Mouse (Mus musculus) CH12.LX (cell line): ENCODE results near the gene Prkcq. TPM values are rescaled to one million over a fixed set of nuclear protein-coding genes. Genes with fewer than 3 reads are reported as not detected.

Source experiments
- DNase-seq: peaks from one replicate; pipeline ENCODE4 v3.0.0-alpha.2; 2013; ENCODE audit errors: extremely low read depth
- H3K27ac ChIP-seq: 2 replicates; pipeline ENCODE4 v1.5.1; 2012; ENCODE audit warnings: low read depth, mild to moderate bottlenecking, control low read depth, moderate library complexity; ENCODE audit not compliant: insufficient read depth
- H3K27me3 ChIP-seq: replicated peaks from 2 replicates; pipeline ENCODE3; 2012; ENCODE audit warnings: inconsistent platforms
- H3K36me3 ChIP-seq, 2 experiments: replicated peaks in 1 of 2; 2 replicates each; pipeline versions ENCODE3 to v1.6.1; 2012; ENCODE audit warnings: inconsistent platforms in 1 of 2, low read length in 1 of 2, mild to moderate bottlenecking in 1 of 2, mixed read lengths in 1 of 2, moderate library complexity in 1 of 2; ENCODE audit not compliant: control insufficient read depth in 1 of 2, insufficient read depth in 1 of 2
- H3K4me1 ChIP-seq, 2 experiments: 2 replicates each; pipeline ENCODE4 v1.6.1; 2012; ENCODE audit warnings: inconsistent platforms in 1 of 2, moderate library complexity in 1 of 2; ENCODE audit not compliant: insufficient read depth in 2 of 2, control insufficient read depth in 1 of 2
- H3K4me2 ChIP-seq: 2 replicates; pipeline ENCODE4 v1.6.1; 2012; ENCODE audit warnings: low read depth, mild to moderate bottlenecking, control low read depth; ENCODE audit not compliant: poor library complexity, insufficient read depth, severe bottlenecking
- H3K4me3 ChIP-seq, 3 experiments: fragments of 150-350 bp in 1 of 3; sonication (generic) in 1 of 3; replicated peaks in 1 of 3; 2 replicates each; pipeline versions ENCODE3 to v1.5.1; 2011 to 2012; ENCODE audit warnings: low read depth in 2 of 3, low read length in 2 of 3, mild to moderate bottlenecking in 2 of 3, moderate library complexity in 2 of 3, control low read depth in 1 of 3, improper control_type of control experiment in 1 of 3, inconsistent platforms in 1 of 3, mixed read lengths in 1 of 3; ENCODE audit not compliant: poor library complexity in 1 of 3
- H3K79me2 ChIP-seq: replicated peaks from 2 replicates; pipeline ENCODE4 v1.6.1; 2012; ENCODE audit warnings: mild to moderate bottlenecking, moderate library complexity; ENCODE audit not compliant: control insufficient read depth, poor library complexity, insufficient read depth, severe bottlenecking; ENCODE audit errors: extremely low read depth
- H3K9ac ChIP-seq: 2 replicates; pipeline ENCODE4 v1.6.1; 2012; ENCODE audit warnings: low read depth, mild to moderate bottlenecking, control low read depth, moderate library complexity; ENCODE audit not compliant: insufficient read depth
- H3K9me3 ChIP-seq: replicated peaks from 2 replicates; pipeline ENCODE3; 2012; ENCODE audit warnings: low read length, inconsistent platforms, mixed read lengths
- CHD1 ChIP-seq: IDR thresholded peaks from 2 replicates; pipeline ENCODE4 v1.6.1; 2012; ENCODE audit warnings: low read depth, low read length, improper control_type of control experiment, inconsistent platforms
- CTCF ChIP-seq, 2 experiments: IDR thresholded peaks in 1 of 2; conservative IDR thresholded peaks in 1 of 2; 2 replicates each; pipeline ENCODE4 v1.5.1; 2011 to 2012; ENCODE audit warnings: low read depth in 2 of 2, low read length in 2 of 2, improper control_type of control experiment in 1 of 2, inconsistent platforms in 1 of 2, mild to moderate bottlenecking in 1 of 2, moderate library complexity in 1 of 2
- E2F4 ChIP-seq: IDR thresholded peaks from 2 replicates; pipeline ENCODE4 v1.6.1; 2011; ENCODE audit warnings: low read depth, low read length, improper control_type of control experiment; ENCODE audit not compliant: insufficient replicate concordance
- ELF1 ChIP-seq: IDR thresholded peaks from 2 replicates; pipeline ENCODE4 v1.6.1; 2014; ENCODE audit warnings: low read depth, mild to moderate bottlenecking, inconsistent platforms, low read length, improper control_type of control experiment
- EP300 ChIP-seq: IDR thresholded peaks from 2 replicates; pipeline ENCODE4 v1.6.1; 2011; ENCODE audit warnings: low read length, improper control_type of control experiment
- JUN ChIP-seq: IDR thresholded peaks from 2 replicates; pipeline ENCODE4 v1.6.1; 2011; ENCODE audit warnings: low read depth, mild to moderate bottlenecking, low read length, improper control_type of control experiment, moderate library complexity; ENCODE audit not compliant: insufficient read depth
- JUND ChIP-seq: conservative IDR thresholded peaks from 2 replicates; pipeline ENCODE4 v1.6.1; 2011; ENCODE audit warnings: low read depth, low read length, improper control_type of control experiment
- MAFK ChIP-seq: IDR thresholded peaks from 2 replicates; pipeline ENCODE4 v1.6.1; 2011; ENCODE audit warnings: low read length, improper control_type of control experiment; ENCODE audit not compliant: insufficient replicate concordance
- MYC ChIP-seq: IDR thresholded peaks from 2 replicates; pipeline ENCODE4 v1.6.1; 2011; ENCODE audit warnings: low read depth, mild to moderate bottlenecking, improper control_type of control experiment, low read length
- NELFE ChIP-seq: IDR thresholded peaks from 2 replicates; pipeline ENCODE4 v1.6.1; 2011; ENCODE audit warnings: low read depth, low read length, improper control_type of control experiment
- POLR2A ChIP-seq: IDR thresholded peaks from 2 replicates; pipeline ENCODE4 v1.6.1; 2011; ENCODE audit warnings: low read depth, mild to moderate bottlenecking, improper control_type of control experiment, low read length
- RAD21 ChIP-seq: IDR thresholded peaks from 2 replicates; pipeline ENCODE4 v1.6.1; 2011; ENCODE audit warnings: low read depth, mild to moderate bottlenecking, low read length, improper control_type of control experiment, moderate library complexity
- SMC3 ChIP-seq: IDR thresholded peaks from 2 replicates; pipeline ENCODE4 v1.6.1; 2011; ENCODE audit warnings: low read depth, low read length, improper control_type of control experiment
- TCF12 ChIP-seq: IDR thresholded peaks from 2 replicates; pipeline ENCODE4 v1.6.1; 2014; ENCODE audit warnings: low read depth, mild to moderate bottlenecking, inconsistent platforms, low read length, improper control_type of control experiment
- USF1 ChIP-seq: IDR thresholded peaks from 2 replicates; pipeline ENCODE4 v1.6.1; 2014; ENCODE audit warnings: low read depth, mild to moderate bottlenecking, inconsistent platforms, low read length, improper control_type of control experiment
- ZKSCAN1 ChIP-seq: IDR thresholded peaks from 2 replicates; pipeline ENCODE4 v1.6.1; 2012; ENCODE audit warnings: low read depth, inconsistent platforms, low read length, improper control_type of control experiment, borderline replicate concordance
- ZMIZ1 ChIP-seq: IDR thresholded peaks from 2 replicates; pipeline ENCODE4 v1.6.1; 2012; ENCODE audit warnings: low read depth, mild to moderate bottlenecking, inconsistent platforms, low read length, improper control_type of control experiment
- ZNF384 ChIP-seq: IDR thresholded peaks from 2 replicates; pipeline ENCODE4 v1.6.1; 2012; ENCODE audit warnings: low read depth, low read length, improper control_type of control experiment, inconsistent platforms
- dilution Hi-C: fragments of 300-500 bp; cut with MboI; formaldehyde crosslinking; loops from 2 replicates; pipeline ENCODE4 v1.14.3; 2020; ENCODE audit warnings: low sequenced_read_pairs; ENCODE audit not compliant: extremely low pct_unique_long_range_greater_than_20kb, extremely low pct_ligation_motif_present
- in situ Hi-C: fragments of 300-500 bp; cut with MboI; formaldehyde crosslinking; loops from 3 replicates; pipeline ENCODE4 v1.14.3; 2019; ENCODE audit warnings: low sequenced_read_pairs, low pct_ligation_motif_present, low pct_unique_long_range_greater_than_20kb, mixed read lengths
- polyA plus RNA-seq: library from polyadenylated mRNA; unstranded; fragments of >175 nt; gene quantifications from 2 replicates; pipeline ENCODE4 v1.2.1, GENCODE M21; 2012; ENCODE audit warnings: low read depth; ENCODE audit not compliant: insufficient read length
- total RNA-seq, 2 experiments: library from RNA; depleted of rRNA; stranded (reverse); fragments of 300-350 nt in 1 of 2; fragments of >200 nt in 1 of 2; gene quantifications; 2 replicates each; pipeline ENCODE4 v1.2.3; 2012 to 2014

Gene Prkcq
- total and polyA plus RNA-seq, 3 experiments = not detected

DNA sequence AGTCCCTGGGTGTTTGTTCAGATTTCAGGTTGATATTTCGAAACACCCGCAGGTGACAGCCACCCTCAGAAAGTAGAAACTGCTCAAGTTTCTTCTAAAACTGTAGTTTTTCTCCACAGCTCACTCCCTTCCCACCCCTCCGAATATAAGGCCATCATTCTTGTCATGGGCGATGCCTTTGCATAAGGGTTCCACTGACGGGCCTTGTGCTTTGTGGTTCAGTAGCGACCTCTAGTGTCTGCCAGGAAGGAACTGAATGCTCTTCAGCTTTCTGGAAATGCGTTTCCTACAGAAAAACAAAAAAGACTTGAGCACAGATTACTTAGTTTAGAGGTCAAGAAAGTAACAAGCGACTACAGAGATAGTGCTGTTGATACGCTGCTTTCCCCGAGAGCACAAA is 148.3 kb downstream of the Prkcq start:
- Histone ChIP-seq H3K9ac (no peak overlapping the region), H3K9me3 (no peaks in the 10 kb centered on the region), H3K4me2 (no peak overlapping the region; the same call in 1 of the 2 replicates), H3K36me3 (no peaks in the 10 kb centered on the region), H3K27ac (no peak overlapping the region)
- no peak for TF ChIP-seq ZMIZ1
- peak; percentile 64 for TF ChIP-seq SMC3
- TF ChIP-seq CTCF (conservative IDR thresholded peaks at IDR 0.05 in 1 of 2, IDR thresholded peaks at IDR 0.05 in 1 of 2; ENCODE audit: low read depth in 2 of 2, low read length in 2 of 2) = peak; percentile 57 to 91
- TF ChIP-seq RAD21 = peak; percentile 88
- TF ChIP-seq, all 38 proteins: peak for 3
- Histone ChIP-seq H3K4me3 (no peak overlapping the region), H3K79me2 (no peaks in the 10 kb centered on the region), H3K4me1 (peaks cover 0 to 4% of the 10 kb centered on the region in 2 experiments; a peak in 2 of 4 replicates), H3K27me3 (no peaks in the 10 kb centered on the region)
- in situ Hi-C loops = no loop called here
- DNase-seq = peak; percentile 75
- dilution Hi-C loops = no loop called here

DNA sequence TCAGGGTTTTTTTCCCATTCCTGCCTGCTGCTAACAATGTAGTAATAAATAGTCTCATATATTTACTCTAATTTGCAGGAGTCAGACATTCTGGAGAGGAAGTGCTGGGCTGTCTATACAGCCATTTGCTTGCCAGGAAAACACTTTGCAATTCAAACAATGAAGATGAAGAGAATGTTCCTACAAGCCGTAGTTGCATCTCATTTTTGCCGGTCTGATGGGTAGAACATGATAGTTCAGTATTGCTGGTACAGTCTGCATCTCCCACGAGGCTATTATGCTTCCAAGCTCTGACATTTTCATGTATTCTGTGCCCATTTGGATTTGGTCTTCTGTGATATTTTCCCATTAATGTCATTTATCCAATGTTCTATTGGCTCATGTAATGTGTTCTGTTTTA is 150.5 kb downstream of the Prkcq start:
- dilution Hi-C loops = no loop called here

DNA sequence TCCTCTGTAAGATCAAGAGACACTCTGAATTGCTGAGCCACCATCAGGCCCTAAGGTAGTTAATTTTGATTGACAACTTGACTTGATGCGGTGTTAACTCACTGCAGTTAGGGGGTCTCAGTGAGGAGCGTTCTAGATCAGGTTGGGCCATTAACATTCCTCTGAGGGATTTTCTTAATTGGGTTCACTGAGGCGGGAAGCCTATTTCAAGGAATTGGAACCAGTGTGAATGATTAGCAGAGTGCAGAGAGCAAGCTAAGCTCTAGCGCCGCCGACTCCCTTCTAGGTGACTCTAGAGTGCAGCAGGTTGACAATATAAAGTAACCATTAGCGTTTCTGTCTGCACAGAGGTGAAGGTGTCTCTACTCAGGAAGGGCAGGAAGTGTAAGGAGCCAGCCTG is 155.4 kb downstream of the Prkcq start:
- Histone ChIP-seq H3K4me3 (no peak overlapping the region), H3K4me2 (no peak overlapping the region), H3K27ac (no peak overlapping the region), H3K4me1 (peaks cover 3 to 9% of the 10 kb centered on the region in 2 experiments), H3K36me3 (no peaks in the 10 kb centered on the region), H3K27me3 (no peaks in the 10 kb centered on the region), H3K9me3 (no peaks in the 10 kb centered on the region), H3K9ac (no peak overlapping the region), H3K79me2 (no peaks in the 10 kb centered on the region)
- DNase-seq = no peak
- in situ Hi-C loops (loop anchor here (25.0 kb wide), 1 partner anchor 385 kb away; the partner anchor contains the start of gene Il15ra), dilution Hi-C loops (no loop called here)
- TF ChIP-seq SMC3 = no peak
- TF ChIP-seq MYC = no peak
- no peak for TF ChIP-seq JUN
- TF ChIP-seq JUND = no peak
- TF ChIP-seq CTCF (conservative IDR thresholded peaks at IDR 0.05 in 1 of 2, IDR thresholded peaks at IDR 0.05 in 1 of 2; ENCODE audit: low read depth in 2 of 2, low read length in 2 of 2) = no peak
- TF ChIP-seq MAFK = no peak
- no peak for TF ChIP-seq EP300
- TF ChIP-seq E2F4 = no peak
- no peak for TF ChIP-seq POLR2A
- TF ChIP-seq ZNF384 = no peak
- TF ChIP-seq ELF1 = no peak
- TF ChIP-seq CHD1 = no peak
- TF ChIP-seq TCF12 = no peak
- TF ChIP-seq RAD21 = no peak

More for the DNA sequence above, 150.5 kb downstream of the Prkcq start:
- Histone ChIP-seq H3K4me1 (peaks cover 0 to 4% of the 10 kb centered on the region in 2 experiments; a peak in 2 of 4 replicates), H3K9ac (no peak overlapping the region), H3K4me2 (no peak overlapping the region), H3K36me3 (no peaks in the 10 kb centered on the region), H3K27me3 (no peaks in the 10 kb centered on the region), H3K4me3 (no peak overlapping the region), H3K79me2 (no peaks in the 10 kb centered on the region), H3K27ac (no peak overlapping the region), H3K9me3 (no peaks in the 10 kb centered on the region)
- in situ Hi-C loops = no loop called here
- DNase-seq = no peak
- TF ChIP-seq NELFE (no peak), ZKSCAN1 (no peak), TCF12 (no peak), USF1 (no peak), RAD21 (no peak), ZMIZ1 (no peak)
- TF ChIP-seq, all 38 proteins: peak for 0
